Mouse (Mus musculus): ENCODE data around the gene Chd9. TPM values are rescaled to one million over a fixed set of nuclear protein-coding genes. Genes with fewer than 3 reads are reported as not detected.

Chd9 gene
- polyA plus RNA-seq, 1 experiment from 2014 or later, result 85.2 TPM

DNA sequence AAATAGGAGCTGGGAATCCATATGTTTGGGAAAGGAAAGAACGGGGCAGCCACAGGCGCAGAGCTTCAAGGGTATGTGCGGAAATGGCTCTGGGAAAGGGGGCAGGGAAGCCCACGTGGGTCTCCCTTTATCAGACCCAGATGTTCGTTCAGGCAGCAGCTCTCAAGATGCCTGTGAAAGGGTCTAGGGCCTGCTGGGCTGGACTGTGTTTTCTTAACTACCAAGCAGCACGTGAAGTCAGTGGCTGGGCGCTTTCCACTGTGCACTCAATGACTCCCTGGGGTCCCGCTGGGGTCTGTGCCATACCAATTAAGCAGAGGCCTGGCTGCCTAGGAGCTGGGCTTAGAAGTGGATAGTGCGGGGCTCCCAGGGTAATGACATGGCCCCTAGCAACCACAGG lies 33.9 kb downstream of the Chd9 start:
- peak overlapping the region; percentile 35; the same call in 1 of the 2 replicates for H3K9ac ChIP-seq
- H3K4me1 ChIP-seq, result peaks cover 23% of the 10 kb centered on the region
- no peaks in the 10 kb centered on the region for H3K27me3 ChIP-seq
- no peak overlapping the region for H3K4me3 ChIP-seq
- 0% methylated on average over 9 of the region's 9 CpGs for WGBS
- H3K36me3 ChIP-seq (ENCODE audit: poor library complexity, severe bottlenecking), result no peaks in the 10 kb centered on the region
- no peaks in the 10 kb centered on the region for H3K9me3 ChIP-seq (replicated peaks)
- peak; percentile 91 for ATAC-seq
- H3K27ac ChIP-seq, result peak overlapping the region; percentile 93
- H3K4me2 ChIP-seq, result peak overlapping the region; percentile 42

DNA sequence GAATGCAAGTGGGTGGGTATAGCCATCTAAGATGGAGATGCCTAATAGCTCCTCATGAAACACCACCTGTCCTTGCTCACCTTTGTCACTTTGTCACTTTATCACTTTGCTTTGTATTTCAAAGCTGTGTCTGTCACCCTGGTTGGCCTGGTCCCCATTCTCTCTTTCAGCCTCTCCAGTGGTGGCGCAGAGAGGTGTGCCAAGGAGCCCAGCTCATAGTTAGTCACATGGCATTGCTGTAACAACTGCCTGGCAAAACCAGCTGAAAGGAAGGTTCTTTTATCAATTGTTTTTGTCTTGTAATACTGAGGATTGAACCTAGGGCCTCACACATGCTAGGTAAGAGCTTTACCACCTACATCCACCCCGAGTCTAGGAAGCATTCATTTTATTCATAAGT lies 38.9 kb downstream of the Chd9 start:
- Histone ChIP-seq H3K4me2 (no peak overlapping the region), H3K27ac (no peak overlapping the region), H3K27me3 (no peaks in the 10 kb centered on the region), H3K4me3 (no peak overlapping the region), H3K36me3 (ENCODE audit: poor library complexity, severe bottlenecking) (no peaks in the 10 kb centered on the region), H3K4me1 (peaks cover 54% of the 10 kb centered on the region), H3K9ac (no peak overlapping the region), H3K9me3 (replicated peaks) (no peaks in the 10 kb centered on the region)
- 93% methylated on average over 2 of the region's 2 CpGs for WGBS
- ATAC-seq, result no peak

- 83% methylated on average over 4 of the region's 4 CpGs for WGBS
- Histone ChIP-seq H3K4me1 (peaks cover 48% of the 10 kb centered on the region), H3K27me3 (no peaks in the 10 kb centered on the region), H3K9ac (no peak overlapping the region), H3K4me3 (no peak overlapping the region), H3K4me2 (no peak overlapping the region), H3K36me3 (ENCODE audit: poor library complexity, severe bottlenecking) (no peaks in the 10 kb centered on the region), H3K9me3 (replicated peaks) (no peaks in the 10 kb centered on the region), H3K27ac (no peak overlapping the region)
- ATAC-seq, result no peak
These were observed 39.8 kb downstream of the Chd9 start for GRCm38 (mm10) chr8:90867911-90868310.

DNA sequence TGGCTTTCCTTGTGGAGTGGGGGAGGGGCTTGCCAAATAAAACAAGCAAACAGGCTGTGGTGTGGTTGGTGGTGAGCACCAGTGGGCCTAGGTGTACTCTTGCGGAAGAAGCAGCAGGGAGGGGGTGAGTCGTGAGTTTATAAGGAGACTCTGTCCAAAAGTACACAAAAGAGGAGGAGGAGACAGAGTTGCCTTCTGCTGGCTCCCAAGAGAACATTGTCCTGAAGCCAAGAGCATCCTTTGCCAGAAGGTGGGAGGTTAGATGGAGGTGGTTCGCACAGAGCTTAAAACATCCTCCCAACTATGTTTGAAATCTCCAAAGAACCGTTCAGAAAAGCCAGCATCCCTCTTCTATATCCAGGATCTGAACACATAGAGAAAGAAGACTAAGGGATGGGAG lies 40.2 kb downstream of the Chd9 start:
- Histone ChIP-seq H3K36me3 (ENCODE audit: poor library complexity, severe bottlenecking) (no peaks in the 10 kb centered on the region), H3K27me3 (no peaks in the 10 kb centered on the region), H3K9me3 (replicated peaks) (no peaks in the 10 kb centered on the region), H3K9ac (no peak overlapping the region), H3K27ac (0 out of 2 replicates have a peak overlapping the region, but pooled peaks have one; percentile 88), H3K4me1 (peaks cover 46% of the 10 kb centered on the region), H3K4me2 (no peak overlapping the region), H3K4me3 (no peak overlapping the region)
- ATAC-seq, result no peak
- WGBS, result 74% methylated on average over 4 of the region's 4 CpGs

DNA sequence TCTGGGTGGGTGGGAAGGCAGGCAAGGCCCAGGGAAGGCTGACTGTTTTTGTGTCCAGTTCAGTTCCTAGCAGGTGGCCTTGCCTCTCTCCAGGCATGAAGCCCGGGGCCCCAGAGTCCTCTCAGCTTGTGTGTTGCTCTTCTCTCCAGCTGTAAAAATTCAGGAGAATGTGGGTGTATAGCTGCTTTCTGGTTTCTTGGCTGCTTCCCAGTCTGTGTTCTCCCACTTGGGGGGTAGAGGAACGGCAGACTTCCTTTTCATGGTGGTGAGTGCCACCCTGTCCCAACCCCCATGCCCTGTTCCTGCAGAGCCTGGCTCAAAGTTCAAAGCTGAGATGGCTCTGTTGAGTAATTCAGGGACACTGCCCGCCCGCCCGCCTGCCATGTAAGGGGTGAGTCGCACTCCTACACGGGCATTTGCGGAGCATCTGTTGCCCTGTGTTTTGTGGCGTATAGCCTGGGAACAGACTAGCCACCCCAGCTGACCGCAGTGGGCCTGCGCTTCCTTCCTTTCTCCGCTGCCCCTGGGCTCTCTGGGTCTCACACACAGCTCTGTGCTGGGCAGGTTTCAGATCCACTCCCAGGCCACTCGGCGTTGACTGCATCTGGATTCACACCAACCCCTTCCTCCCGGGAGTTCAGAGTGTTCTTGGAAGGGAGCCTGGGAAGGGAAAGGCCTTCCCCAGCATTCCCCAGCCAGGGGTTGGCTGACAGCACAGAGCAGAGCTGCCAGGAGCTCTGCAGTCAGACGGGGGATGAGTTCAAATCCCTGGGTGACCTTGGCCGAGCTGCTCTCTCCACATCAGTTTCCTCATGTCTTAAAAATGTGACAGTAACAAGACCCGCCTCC lies 41.1 kb downstream of the Chd9 start:
- Histone ChIP-seq H3K27me3 (no peaks in the 10 kb centered on the region), H3K36me3 (ENCODE audit: poor library complexity, severe bottlenecking) (no peaks in the 10 kb centered on the region), H3K27ac (peak overlapping the region; percentile 88), H3K4me2 (peak overlapping the region; percentile 49), H3K4me3 (no peak overlapping the region), H3K9ac (no peak overlapping the region), H3K9me3 (replicated peaks) (no peaks in the 10 kb centered on the region), H3K4me1 (peaks cover 46% of the 10 kb centered on the region)
- peak; percentile 35; the same call in 1 of the 2 replicates for ATAC-seq
- 38% methylated on average over 18 of the region's 18 CpGs for WGBS

GRCm38 (mm10) chr8:90869920-90870777 lies 42.0 kb downstream of the Chd9 start:
- Histone ChIP-seq H3K4me3 (0 out of 2 replicates have a peak overlapping the region, but pooled peaks have one; percentile 3), H3K9ac (no peak overlapping the region)

DNA sequence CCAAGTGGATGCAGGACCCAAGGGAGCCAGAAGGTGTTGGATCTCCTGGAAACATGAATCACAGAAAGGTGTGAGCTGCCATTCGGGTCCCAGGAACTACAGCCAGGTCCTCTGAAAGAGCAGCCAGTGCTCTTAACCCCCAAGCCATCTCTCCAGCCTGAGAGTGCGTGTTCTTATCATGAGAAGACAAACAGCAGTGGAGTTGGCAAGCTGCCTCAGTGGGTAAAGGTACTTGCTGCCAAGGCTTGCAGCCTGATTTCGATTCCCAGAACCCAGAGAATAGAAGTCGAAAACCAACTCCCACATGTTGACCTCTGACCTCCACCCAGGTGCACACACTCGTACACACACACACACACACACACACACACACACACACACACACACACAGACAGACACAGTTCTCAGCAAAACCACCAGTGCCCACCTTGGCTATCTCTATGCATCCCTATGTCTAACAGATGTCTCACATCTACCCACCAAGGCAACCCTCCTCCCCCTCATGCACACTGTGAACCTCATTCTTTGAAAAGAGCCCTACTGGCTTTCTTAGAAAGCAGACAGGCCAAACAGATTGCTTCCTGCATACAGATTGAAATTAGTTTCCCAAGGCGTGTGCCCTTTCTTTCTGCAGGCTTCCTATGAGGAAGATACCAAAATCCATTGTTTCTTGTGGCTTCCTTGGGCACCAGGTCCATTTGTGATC lies 43.4 kb downstream of the Chd9 start:
- H3K9me3 ChIP-seq (replicated peaks), result no peaks in the 10 kb centered on the region
- no peak for ATAC-seq
- whole genome bisulfite sequencing, result 43% methylated on average over 6 of the region's 6 CpGs
- no peak overlapping the region for H3K4me3 ChIP-seq
- H3K4me2 ChIP-seq, result no peak overlapping the region
- H3K27me3 ChIP-seq, result no peaks in the 10 kb centered on the region
- H3K9ac ChIP-seq, result no peak overlapping the region
- no peaks in the 10 kb centered on the region for H3K36me3 ChIP-seq (ENCODE audit: poor library complexity, severe bottlenecking)
- H3K27ac ChIP-seq, result peak overlapping the region; percentile 54
- H3K4me1 ChIP-seq, result peaks cover 56% of the 10 kb centered on the region

More at GRCm38 (mm10) chr8:90869920-90870777, 42.0 kb downstream of the Chd9 start:
- peak overlapping the region; percentile 88 for H3K27ac ChIP-seq
- 5% methylated on average over 22 of the region's 22 CpGs for WGBS
- peaks cover 46% of the 10 kb centered on the region for H3K4me1 ChIP-seq
- peak overlapping the region; percentile 49 for H3K4me2 ChIP-seq
- no peaks in the 10 kb centered on the region for H3K27me3 ChIP-seq
- no peaks in the 10 kb centered on the region for H3K36me3 ChIP-seq (ENCODE audit: poor library complexity, severe bottlenecking)
- no peaks in the 10 kb centered on the region for H3K9me3 ChIP-seq (replicated peaks)
- ATAC-seq, result peak; percentile 92

DNA sequence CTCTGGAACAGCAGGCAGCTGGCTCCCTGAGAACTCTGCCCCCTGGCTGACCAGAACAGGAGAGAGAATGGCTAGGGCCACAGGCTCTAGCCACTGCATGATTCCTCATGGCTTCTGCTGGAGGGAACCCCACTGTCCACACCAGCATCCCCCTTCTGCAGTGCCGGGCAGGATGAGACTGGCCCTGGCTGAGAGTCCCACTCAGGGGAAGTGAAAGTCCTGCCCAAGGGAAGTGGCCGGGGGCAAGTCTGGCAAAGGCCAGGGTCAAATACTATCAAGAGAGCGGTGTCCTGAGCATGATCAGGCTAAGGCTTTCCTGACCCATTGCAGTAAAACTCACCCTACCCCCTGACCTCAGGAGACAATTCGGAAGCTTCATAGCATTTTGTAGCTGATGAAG lies 44.9 kb downstream of the Chd9 start:
- H3K4me1 ChIP-seq, result peaks cover 67% of the 10 kb centered on the region
- no peak overlapping the region for H3K9ac ChIP-seq
- no peak overlapping the region for H3K4me2 ChIP-seq
- no peak overlapping the region for H3K4me3 ChIP-seq
- WGBS, result 90% methylated on average over 4 of the region's 4 CpGs
- no peaks in the 10 kb centered on the region for H3K9me3 ChIP-seq (replicated peaks)
- H3K27me3 ChIP-seq, result no peaks in the 10 kb centered on the region
- ATAC-seq, result no peak
- no peak overlapping the region for H3K27ac ChIP-seq
- no peaks in the 10 kb centered on the region for H3K36me3 ChIP-seq (ENCODE audit: poor library complexity, severe bottlenecking)

DNA sequence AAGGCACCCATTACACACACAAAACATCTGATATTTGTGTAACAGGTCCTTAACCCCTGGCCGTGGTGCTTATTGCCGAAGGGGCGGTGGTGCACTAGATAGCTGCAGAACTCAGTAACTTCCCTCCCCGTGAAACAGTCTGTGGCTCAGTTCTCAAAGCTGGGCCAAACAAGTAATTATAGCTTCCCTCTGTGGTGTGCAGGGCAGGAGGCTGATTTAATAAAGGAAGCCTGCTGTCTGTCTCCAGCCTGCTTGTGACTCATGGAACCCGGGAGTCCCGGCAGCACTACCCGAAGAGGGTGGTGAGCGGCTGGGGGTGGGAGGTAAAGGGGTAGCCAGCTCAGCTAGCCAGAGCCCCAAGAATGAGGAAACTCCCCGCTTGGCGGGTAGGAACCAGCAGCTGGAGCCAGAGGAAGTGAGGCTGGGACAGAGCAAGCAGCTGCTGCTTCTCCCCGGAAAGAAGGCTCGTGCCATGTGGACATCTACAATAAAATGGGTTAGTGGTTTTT lies 48.1 kb downstream of the Chd9 start:
- Histone ChIP-seq H3K27me3 (no peaks in the 10 kb centered on the region), H3K4me1 (peaks cover 35% of the 10 kb centered on the region), H3K27ac (peak overlapping the region; percentile 96), H3K9ac (peak overlapping the region; percentile 70), H3K4me3 (peak overlapping the region; percentile 43), H3K4me2 (peak overlapping the region; percentile 81), H3K9me3 (replicated peaks) (no peaks in the 10 kb centered on the region), H3K36me3 (ENCODE audit: poor library complexity, severe bottlenecking) (no peaks in the 10 kb centered on the region)
- 3% methylated on average over 12 of the region's 12 CpGs for WGBS
- ATAC-seq, result peak; percentile 66

DNA sequence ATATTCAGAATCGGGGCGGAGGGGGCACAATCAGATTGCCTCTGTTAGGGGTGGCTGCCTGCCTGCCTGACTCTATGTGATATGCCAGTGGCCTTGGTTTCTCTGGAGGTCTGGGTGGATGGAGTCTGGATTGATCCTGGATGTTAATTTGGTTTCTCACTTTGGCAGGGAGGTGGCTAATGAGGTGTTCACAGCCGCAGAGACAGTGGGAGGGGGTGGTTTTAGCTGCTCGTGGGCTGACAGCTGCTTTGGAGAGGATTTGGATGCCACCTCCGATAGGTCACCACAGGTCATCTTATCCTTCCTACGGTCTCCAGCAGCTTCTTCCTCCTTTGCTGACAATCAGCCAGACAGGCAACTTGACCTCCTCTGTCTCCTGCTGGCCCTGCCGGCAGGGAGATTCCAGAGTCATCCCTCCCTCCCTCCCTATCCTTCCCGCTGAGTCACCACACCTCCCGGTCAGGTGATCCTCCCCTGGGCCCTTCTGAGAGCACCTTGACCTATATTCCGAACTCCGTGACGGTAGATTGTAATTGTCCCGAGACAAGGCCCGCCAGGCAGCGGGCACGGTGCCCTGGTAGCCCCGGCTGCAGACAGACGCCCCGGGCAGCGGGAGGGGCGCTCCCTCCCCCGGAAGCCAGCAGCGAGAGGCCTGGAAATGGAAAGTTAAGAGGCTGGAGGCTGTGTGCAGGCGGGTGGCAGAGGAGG lies 48.7 kb downstream of the Chd9 start:
- H3K4me2 ChIP-seq, result peak overlapping the region; percentile 81
- WGBS, result 1% methylated on average over 24 of the region's 24 CpGs
- H3K9ac ChIP-seq, result peak overlapping the region; percentile 70
- no peaks in the 10 kb centered on the region for H3K27me3 ChIP-seq
- H3K4me1 ChIP-seq, result peaks cover 28% of the 10 kb centered on the region
- no peaks in the 10 kb centered on the region for H3K9me3 ChIP-seq (replicated peaks)
- peak overlapping the region; percentile 96 for H3K27ac ChIP-seq
- ATAC-seq, result peak; percentile 67
- H3K36me3 ChIP-seq (ENCODE audit: poor library complexity, severe bottlenecking), result no peaks in the 10 kb centered on the region
- H3K4me3 ChIP-seq, result peak overlapping the region; percentile 43

- Histone ChIP-seq H3K27me3 (no peaks in the 10 kb centered on the region), H3K36me3 (ENCODE audit: poor library complexity, severe bottlenecking) (no peaks in the 10 kb centered on the region), H3K9me3 (replicated peaks) (no peaks in the 10 kb centered on the region), H3K4me1 (peaks cover 24% of the 10 kb centered on the region), H3K9ac (peak overlapping the region; percentile 70), H3K27ac (peak overlapping the region; percentile 96), H3K4me2 (peak overlapping the region; percentile 81), H3K4me3 (peak overlapping the region; percentile 43)
- ATAC-seq, result no peak
- WGBS, result 2% methylated on average over 11 of the region's 11 CpGs
These were observed 49.4 kb downstream of the Chd9 start for GRCm38 (mm10) chr8:90877430-90877975.

Measured in forebrain, embryonic 13.5 days (tissue).